Mouse (Mus musculus) gastrocnemius, postnatal 36 days (tissue): ENCODE data around the gene Gbf1. TPM values are rescaled to one million over a fixed set of nuclear protein-coding genes. Genes with fewer than 3 reads are reported as not detected.

ENCODE experiments used
- DNase-seq, 2 experiments: peaks; one replicate each; pipeline ENCODE4 v3.0.0; 2022
- intact Hi-C: fragments of 180-260 bp; cut with DNase I; formaldehyde crosslinking; loops from one replicate; pipeline ENCODE4 v1.15.1; 2025
- total RNA-seq, 2 experiments: library from RNA; stranded (reverse); gene quantifications; 2 replicates each; pipeline ENCODE4 v1.2.3; 2021

Gbf1 gene
- total RNA-seq, 2 experiments from 2014 or later: 42.9 to 48.0 TPM

DNA sequence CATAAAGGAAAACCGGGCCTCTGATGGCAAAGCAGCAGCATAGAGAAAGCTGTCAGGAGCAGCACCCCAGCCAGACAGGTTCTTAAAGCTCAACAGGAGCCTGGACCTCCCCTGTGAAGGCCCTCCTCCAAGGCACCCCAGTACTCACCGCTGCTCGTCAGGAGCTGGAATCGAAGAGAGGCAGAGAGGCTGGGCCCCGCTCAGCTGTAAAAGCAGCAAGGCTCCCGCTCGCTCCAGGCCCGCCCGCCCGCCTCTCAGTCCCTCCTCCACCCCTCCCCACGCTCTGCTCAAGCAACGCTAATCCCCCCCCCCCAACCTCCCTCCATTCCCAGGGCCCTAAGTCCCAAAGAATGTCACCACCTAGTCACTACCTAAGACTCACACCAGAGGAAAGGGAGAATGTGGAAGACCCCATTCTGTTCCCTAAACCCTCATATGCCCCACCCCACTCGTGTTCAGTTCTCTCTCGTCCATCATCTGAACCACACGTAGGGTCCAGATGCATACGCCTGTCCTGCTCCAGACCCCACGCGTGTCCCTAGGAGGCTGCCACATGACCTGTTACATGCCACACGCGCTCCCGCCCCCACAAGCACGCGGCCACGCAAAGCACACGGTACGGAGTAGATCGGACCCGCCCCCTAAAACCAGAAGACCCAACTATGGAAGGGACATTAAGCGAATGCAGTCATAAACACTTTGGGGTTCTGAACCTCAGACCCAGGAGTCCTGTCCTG, 173.9 kb downstream of the Gbf1 start:
- DNase-seq: no peak
- intact Hi-C loops: loop anchor here (2.0 kb wide), 1 partner anchor 15 kb away; no protein-coding TSS in a partner anchor

DNA sequence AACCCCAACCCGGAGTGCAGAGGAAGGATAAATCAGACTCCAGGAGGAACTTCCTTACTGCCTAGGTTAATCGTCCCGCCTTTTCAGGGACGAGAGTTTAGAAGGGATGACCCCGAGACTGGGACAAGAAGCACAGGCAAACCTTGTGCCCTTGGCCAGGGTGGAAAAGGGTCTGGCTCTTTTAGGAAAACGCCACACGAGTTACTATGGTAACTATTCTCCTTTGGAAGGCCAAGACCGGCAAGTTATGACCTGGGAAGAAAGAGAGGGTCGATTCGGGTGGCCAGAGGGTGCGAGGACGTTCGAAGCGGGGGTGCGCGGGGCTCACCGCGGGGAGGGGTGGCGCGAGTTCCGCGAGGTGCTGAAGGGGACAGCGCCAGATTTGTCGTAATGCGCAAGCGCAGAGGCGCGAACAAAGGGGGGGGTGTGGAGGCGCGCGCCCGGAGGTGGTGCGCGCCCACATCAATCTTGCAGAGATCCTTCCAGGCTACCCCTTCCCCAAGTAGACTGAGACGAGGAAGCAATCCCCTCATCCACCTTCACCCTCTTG, 174.5 kb downstream of the Gbf1 start, which contains the start of gene Psd:
Gene Psd, minus strand, starts transcription at position 401 of the 550 bp plus-strand sequence.
- intact Hi-C loops: loop anchor here (2.0 kb wide), 1 partner anchor 16 kb away; no protein-coding TSS in a partner anchor
- no peak for DNase-seq

DNA sequence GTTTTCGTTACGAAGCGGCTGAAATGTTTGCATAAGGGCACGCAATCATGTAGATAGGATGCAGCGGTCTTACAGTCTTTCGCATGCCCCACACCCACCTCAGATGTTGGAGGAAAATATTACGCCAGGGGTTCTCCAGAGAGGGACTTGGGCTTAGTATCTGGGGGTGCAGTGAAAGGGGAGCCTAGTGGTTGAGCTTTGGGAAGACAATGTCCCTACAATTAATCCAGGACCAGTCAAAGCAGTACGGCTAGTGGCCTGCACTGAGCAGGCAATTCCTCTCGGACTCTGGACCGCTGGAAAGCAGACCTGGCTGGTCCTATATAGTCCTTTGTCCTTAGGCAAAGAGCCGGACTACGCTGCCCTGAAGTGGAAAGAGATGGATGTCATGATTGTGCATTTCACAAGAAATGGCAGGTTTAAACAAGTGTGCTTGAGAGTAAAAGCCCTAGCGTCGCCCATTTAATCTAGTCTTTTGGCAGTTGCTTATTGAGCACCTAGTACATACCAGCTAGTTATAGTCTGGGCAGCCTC, 175.3 kb downstream of the Gbf1 start:
- no peak for DNase-seq
- intact Hi-C loops: loop anchor here (2.0 kb wide), 1 partner anchor 17 kb away; no protein-coding TSS in a partner anchor

DNA sequence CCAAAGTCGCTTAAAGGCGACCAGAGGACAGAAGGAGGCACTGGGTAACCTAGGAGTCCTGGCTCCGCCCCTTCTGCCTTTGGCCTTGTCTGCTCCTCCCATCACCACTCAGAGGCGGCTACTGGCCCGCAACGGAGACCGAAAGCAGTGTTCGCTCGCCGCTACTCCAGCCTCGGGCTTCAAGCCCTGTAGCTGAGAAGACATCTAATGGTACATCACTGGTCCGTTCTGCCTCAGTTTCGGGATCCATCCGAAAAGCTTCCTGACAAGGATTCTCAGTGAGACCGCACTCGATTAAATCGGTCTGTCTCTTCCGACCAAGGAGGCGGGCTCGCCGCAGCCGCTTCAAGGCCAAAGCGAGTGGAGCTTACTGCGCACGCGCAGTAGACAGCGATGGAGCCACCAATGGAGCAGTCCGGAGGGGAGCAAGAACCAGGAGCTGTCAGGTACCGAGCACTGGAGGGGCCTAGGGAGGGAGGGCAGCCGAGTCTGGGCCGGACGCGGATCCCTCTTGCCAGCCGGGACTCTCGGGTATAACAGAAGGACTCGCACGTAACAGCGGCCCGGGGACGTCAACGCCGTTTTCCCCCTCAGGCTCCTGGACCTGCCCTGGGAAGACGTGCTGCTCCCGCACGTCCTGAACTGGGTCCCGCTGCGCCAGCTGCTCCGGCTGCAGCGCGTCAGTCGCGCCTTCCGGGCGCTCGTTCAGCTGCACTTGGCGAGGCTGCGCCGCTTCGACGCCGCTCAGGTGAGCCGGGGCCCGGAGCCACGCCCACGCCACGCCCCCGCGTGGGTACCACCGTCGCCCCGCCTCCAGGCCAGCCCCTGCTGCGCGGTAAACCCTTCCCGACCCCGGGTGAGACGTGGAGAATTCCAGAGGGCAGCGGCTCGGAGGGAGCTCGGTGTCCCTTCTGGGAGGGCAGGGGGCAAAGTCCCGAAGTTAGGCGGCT, 176.0 kb downstream of the Gbf1 start, which contains the start of gene Fbxl15:
Gene Fbxl15, plus strand, starts transcription at position 104 of the 950 bp plus-strand sequence.
- intact Hi-C loops: no loop called here
- DNase-seq: peak; percentile 91 to 95

DNA sequence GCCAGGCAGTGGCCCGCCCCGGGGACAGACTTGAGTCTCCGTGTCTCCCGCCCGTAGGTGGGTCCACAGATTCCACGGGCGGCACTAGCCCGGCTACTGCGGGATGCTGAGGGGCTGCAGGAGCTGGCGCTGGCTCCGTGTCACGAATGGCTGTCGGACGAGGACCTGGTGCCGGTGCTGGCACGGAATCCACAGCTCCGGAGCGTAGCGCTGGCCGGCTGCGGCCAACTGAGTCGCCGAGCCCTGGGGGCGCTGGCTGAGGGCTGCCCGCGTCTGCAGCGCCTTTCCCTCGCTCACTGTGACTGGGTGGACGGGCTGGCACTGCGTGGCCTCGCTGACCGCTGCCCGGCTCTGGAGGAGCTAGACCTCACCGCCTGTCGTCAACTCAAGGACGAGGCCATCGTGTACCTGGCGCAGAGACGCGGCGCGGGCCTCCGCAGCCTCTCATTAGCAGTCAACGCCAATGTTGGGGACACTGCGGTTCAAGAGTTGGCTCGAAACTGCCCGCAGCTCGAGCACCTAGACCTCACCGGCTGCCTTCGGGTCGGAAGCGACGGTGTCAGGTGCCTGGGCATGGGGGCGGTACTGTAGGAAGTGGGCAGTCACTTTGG, 176.8 kb downstream of the Gbf1 start:
- intact Hi-C loops: no loop called here
- no peak for DNase-seq

DNA sequence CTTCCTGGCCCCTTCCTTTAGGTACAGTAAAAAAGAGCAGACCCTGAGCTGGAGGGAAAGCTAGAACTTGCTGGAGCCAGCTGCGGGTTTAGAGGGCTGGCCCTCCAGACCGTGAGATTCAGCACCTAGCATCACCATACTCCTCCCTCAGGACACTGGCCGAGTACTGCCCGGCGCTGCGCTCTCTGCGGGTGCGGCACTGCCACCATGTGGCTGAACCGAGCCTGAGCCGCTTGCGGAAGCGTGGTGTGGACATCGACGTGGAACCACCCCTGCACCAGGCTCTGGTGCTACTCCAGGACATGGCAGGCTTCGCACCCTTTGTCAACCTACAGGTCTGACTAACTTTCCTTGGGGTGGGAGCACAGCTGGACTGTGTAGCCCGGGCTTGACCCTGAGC, 177.6 kb downstream of the Gbf1 start:
- DNase-seq: peak; percentile 65 to 68
- intact Hi-C loops: no loop called here

DNA sequence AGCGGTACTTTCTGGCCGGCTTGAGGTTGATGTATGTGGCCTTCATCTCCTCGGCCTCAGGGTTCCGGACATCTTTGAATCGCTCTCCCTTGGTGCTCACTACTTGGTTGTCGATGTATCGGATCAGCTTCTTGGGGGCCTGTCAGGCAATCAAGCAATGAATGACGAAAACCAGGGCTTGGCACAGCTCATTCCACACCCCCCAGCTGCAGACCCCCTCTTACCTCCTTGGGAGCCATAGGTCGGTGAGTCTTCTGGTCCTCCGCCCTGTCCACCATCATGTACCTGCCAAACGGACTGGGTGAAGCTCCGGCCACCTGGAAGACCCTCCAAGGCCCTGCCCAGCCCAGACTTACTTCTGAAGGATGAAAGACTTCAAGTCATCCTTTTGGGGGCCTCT, 178.4 kb downstream of the Gbf1 start:
- intact Hi-C loops: no loop called here
- no peak for DNase-seq

DNA sequence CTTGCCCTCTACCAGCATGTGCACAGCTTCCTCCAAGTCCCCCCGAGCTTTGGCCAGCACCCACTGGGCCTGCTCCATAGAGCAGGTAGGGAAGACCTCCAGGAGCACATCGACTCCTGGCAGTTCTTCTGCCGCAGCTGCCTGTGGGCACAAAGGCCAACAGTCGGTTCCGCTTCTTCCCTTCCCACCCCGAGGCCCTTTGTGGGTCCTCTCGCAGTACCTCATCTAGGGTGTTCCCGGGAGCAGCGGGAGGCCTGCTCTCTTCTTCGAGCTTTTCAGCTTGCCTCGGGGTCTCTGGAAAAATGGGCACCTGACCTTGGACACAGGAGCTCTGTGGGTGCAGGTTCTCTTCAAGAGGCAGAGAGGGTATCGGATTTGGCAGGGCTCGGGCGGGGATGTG, 179.0 kb downstream of the Gbf1 start:
- intact Hi-C loops: no loop called here
- DNase-seq: no peak

DNA sequence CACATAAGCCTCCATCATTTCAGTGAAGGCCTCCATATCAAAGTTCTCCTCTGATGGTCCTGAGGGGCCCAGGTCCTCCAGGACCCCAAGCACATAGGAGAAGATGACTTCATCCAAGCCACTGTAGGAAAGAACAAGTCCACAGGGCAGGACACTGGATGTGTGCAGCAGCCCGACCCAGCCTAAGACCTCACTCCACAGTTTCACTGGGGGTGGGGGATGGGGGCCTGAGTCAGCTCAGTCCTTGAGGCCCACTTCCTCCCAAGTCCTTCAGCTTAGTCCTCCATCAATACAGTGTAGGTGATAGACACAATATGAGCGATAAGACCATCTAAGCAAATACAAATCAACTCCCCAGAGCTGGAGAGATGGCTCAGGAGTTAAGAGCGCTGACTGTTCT, 179.6 kb downstream of the Gbf1 start:
- intact Hi-C loops: no loop called here
- no peak for DNase-seq

DNA sequence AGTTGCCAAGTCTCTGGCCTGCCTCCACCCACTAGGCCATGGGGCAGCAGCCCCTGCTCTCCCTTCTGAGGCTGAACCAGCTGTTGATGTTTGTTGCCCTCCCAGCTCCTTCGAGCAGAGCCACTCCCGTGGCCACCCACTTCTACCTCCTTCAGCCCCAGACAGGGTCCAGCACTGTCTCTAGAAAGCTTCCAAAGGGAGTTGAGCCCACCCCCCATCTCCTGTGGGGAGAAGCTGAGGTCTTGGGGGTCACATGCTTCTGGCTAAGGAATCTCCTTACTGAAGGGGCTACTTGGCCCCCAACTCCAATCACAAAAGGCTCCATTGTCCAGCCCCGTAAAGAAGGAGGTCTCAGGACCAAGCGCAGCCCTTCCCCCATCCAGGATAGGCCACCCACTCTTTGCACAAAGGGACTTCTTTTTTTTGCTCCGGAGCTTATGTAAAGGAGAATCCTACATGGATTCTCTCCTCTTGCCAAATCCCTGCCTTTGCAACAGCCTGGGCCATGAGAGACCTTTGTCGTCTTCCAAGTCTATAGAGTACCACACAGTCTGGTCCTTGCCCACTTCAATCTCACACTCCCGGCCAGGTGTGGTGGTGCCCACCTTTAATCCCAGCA, 180.5 kb downstream of the Gbf1 start:
- DNase-seq: no peak
- intact Hi-C loops: no loop called here

DNA sequence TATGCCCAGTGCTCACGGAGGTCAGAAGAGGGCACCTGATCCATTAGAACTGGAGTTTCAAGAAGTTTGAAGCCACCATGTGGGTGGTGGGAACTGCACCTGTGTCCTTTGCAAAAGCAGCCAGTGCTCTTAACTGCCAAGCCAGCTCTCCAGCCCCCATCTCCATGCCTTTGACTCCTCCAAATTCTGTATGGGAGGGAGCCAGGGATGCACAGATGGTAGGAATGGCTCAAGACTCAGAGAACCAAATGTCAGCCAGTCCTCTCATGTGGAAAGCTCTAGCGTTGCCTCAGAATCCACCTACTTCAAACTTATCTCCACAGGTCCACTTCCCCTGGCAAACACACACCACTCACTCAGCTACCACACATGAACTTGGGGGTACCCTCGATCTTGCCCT, 181.6 kb downstream of the Gbf1 start:
- DNase-seq: no peak
- intact Hi-C loops: no loop called here

Other genes with a start within 250 kb of the Gbf1 start
- gene Armh3, start 154.0 kb upstream of the Gbf1 start, total RNA-seq: 10 to 100 TPM; 11.1 to 12.6 TPM
- 1 to 10 TPM; 3.1 to 3.2 TPM for gene Hps6, start 149.0 kb upstream of the Gbf1 start, total RNA-seq
- gene Pprc1, start 107.6 kb upstream of the Gbf1 start, total RNA-seq: 10 to 100 TPM; 12.2 to 21.8 TPM
- gene Ldb1, start 107.3 kb upstream of the Gbf1 start, total RNA-seq: 10 to 100 TPM; 14.1 to 18.1 TPM
- gene Nolc1, start 76.6 kb upstream of the Gbf1 start, total RNA-seq: 10 to 100 TPM; 15.7 to 20.4 TPM
- not detected for gene Elovl3, start 20.6 kb upstream of the Gbf1 start, total RNA-seq
- gene Pitx3, start 4.2 kb upstream of the Gbf1 start, total RNA-seq: 1 to 10 TPM; 5.0 to 9.7 TPM
- 1 to 10 TPM; 7.3 to 8.6 TPM for gene Nfkb2, start 151.8 kb downstream of the Gbf1 start, total RNA-seq
- gene Psd, start 174.6 kb downstream of the Gbf1 start, total RNA-seq: under 1 TPM; 0.51 to 0.62 TPM
- gene Fbxl15, start 175.7 kb downstream of the Gbf1 start, total RNA-seq: 1 to 10 TPM; 2.7 to 2.9 TPM
- gene Cuedc2, start 186.2 kb downstream of the Gbf1 start, total RNA-seq: 10 to 100 TPM; 55.9 to 56.4 TPM
- 1 to 10 TPM in 1 of 2 experiments, under 1 TPM in 1; 0.79 to 1.1 TPM for gene Mfsd13a, start 188.6 kb downstream of the Gbf1 start, total RNA-seq
- under 1 TPM; 0.25 to 0.38 TPM for gene 2310034G01Rik, start 197.8 kb downstream of the Gbf1 start, total RNA-seq
- gene Actr1a, start 243.2 kb downstream of the Gbf1 start, total RNA-seq: 10 to 100 TPM; 49.4 to 51.8 TPM
- gene Sufu, start 244.4 kb downstream of the Gbf1 start, total RNA-seq: 1 to 10 TPM; 4.6 to 5.1 TPM